Mouse (Mus musculus) cerebellum, adult 9-10 months (tissue): ENCODE measurements at regions not wholly inside any gene's neighbourhood (a gene's known extent, or its start where the extent isn't known, plus 50 kb on each side); places are given as distances from the start of the nearest gene placed in this dataset.

Experiments used
- DNase-seq: peaks from one replicate; pipeline ENCODE4 v3.0.0; 2022

DNA sequence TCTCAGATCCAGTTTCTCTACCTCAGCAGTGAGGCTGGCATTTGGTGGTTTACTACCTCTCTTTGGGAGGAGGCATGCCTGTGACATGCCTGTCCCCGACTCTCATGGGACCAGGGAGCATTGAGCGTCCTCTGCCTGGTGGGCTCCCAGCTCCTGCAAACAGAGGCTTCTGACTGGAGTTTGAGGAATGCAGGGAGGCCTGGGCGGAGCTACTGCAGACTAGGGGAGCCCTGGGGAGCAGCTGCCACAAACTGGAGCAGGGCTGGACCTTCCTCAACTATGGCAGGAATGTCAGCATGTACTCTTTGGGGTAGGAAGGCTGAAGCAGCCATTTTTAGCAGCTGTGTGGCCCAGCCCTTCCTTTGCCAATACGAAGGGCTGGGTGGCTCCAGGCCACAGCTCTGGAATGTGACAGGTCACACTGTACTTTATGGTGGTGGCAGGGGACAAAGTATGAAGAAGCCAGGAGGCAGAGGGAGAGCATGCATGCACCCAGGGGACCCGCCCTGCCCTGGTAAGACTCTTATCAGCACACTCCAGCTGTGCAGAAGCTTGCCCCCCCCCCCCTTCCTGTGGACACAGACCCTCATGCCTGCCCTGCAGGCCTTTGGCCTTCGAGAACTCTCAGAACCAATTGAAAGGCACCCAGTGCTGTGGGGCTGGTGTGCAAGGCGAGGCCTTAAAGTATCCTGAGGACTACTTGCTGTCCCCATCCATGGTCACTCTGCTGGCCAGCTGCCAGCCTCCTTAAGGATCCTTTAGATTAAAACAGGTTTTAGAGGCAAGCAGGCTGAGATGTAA lies 129.5 kb downstream of the Gadd45g start:
- DNase-seq, result no peak

DNA sequence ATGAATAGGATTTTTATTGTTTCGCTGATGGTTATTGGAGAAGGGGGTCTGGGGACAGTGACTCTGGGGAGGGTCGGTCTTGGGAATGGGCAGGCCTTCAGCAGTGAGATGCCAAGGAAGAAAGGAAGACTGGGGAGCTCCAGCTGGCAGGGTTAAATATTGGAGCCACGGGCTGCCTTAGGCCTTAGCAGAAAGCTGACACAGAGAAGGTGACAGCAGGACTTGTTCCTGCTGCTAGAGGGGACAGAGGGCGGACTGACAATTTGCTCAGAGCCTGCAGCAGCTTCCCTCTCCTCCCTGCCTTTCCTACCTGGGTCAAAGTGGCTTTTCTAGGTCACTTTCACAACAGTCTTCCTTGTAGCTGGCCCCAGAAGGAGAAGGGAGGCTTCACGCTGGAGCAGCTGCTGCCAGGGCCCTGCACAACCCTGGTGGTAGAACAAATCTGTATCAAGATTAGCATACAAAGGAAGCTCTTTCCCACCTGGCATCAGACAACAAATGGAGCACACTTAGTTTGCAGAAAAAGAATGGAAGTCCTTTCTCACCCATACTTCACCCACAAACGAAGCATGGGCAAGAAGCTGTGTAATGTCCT lies 130.2 kb downstream of the Gadd45g start:
- no peak for DNase-seq

DNA sequence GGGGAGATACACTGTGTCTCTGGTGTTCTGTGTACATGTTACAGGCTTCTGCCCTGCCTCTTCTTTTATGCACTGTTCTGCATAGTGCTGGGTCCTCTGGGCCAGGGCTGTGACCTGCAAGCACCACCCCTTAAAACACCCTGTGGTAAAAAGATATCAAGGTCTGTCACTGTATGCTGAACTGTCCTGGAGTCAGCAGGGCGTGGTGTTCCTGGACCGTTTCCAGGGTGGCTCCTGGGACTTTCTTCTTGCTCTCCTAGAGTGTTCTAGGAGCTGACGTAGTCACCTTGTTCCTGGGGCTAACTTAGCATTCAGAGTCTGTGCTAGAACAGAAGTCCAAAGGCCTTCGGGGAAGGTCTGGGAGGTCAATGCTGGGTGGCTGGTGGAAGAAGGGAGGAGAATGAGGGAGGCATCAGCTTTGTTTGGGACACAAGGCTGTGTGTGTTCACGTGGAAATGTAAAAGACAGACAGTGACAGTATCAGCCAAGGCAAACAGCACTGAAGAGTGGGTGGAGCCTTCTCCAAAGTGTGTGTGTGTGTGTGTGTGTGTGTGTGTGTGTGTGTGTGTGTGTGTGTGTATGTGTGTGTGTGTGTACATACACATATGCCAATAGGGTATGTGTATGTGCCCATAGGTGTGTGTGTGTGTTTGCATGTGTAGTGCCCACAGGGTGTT lies 133.0 kb downstream of the Gadd45g start:
- DNase-seq, result no peak

DNA sequence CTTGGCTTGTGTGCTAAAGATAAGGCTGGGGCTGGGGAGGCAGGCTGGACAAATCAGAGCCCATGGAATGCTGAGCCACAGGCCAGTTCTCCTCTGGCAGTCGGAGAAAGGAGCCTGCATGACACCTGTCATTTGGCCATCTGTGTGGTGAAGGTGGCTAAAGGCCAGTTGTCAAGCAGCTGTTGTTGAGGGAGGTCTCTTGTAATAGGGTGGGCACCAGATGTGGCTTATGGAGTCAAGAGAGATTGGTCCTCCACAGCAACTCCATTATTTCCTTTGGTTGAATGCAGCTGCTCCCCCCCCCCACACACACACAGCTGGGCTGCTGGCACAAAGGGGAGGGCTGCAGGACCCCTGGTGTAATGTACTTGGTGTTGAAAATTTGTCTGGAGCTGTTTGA lies 133.9 kb downstream of the Gadd45g start:
- no peak for DNase-seq

DNA sequence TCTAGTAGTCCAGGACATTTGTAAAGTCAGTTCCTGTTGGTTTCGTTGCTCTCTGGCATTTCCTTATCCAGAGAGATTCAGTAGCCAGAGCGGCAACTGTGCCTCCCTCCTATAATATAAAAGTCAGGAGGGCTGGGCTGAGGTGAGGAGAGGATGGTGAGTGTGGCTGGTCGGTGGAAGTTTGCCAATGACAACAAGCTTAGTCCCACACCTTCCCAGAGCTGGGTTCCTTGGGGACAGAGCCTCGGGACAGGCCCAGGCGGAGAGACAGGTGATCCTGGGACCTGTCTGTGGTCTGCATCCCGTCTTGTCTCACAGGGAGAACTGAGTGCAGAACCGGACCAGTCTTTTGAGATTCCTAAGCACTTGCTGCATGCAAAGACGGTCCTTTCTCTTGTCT lies 136.5 kb downstream of the Gadd45g start:
- DNase-seq, result no peak

DNA sequence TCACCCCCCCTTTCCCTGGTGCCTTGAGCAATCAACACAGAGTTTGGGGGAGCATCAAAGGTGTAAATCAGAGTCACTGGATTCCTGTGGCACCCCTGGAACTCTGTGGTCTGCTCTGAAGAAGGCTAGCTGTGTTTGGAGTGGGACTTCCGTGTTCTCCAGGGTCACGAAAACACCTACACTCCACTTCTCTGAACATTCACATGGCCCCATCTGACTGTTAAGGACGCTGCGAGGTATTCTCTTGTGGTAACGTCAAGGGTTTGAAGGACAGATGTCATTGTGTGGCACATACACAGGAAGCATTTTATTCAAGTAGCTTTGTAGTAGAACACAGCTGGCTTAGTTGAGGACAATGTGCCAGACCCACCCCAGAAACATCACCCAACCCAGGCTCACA lies 137.1 kb downstream of the Gadd45g start:
- no peak for DNase-seq

DNA sequence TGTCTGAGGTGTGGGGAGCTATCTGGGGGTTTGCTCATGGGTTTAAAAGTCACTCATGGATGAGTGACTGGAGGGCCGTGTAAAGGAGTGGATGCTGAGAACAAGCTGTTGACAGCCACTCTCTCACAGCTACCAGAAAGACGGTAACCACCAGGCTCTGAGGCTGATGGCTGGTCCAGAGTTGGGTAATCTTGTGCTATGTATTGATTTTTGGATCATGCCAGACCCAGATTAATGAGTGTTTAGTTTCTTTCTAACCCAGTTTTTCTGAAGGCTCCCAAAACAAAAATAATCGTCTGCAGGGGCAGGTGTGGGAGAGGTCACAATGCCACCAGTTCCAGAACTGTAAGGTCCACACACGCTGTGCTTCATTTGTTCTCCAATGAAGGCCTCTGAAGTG lies 144.9 kb downstream of the Gadd45g start:
- no peak for DNase-seq

DNA sequence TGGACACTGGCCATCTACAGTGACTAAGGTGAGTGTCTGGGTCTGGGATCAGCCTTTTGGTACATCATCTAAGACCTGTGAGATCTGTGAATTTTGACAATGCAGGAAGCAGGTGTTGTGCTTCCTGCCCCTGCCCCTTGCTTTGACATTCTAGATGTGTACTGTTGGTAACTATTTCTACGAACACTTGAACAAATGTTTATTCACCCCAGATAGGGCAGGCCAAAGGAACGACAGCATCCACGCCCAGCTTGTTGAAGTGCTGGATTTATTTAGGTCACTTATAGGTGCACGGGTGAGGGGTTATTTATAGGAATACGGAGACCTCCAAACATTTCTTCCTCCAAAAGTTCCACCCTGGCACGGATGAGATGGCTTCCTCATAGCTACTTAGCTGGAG lies 146.4 kb downstream of the Gadd45g start:
- no peak for DNase-seq

DNA sequence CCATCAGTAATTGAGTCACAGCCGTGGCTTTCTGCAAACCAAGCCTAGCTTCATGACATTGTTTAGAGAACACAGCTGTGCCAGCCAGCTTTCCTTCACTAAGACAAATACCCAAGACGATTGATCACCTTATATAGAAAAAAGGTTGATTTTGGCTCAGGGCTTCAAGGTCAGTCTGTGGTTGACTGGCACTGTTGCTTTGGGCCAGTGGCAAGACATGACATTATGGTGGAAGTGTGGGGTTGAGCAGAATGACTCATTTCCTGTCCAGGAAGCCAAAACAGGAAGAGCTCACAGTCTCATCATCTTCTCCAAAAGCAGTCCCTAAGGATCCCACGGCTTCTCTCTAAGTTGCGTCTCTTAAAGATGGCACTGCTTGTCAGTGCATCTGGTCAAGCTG lies 149.7 kb downstream of the Gadd45g start:
- DNase-seq, result no peak

DNA sequence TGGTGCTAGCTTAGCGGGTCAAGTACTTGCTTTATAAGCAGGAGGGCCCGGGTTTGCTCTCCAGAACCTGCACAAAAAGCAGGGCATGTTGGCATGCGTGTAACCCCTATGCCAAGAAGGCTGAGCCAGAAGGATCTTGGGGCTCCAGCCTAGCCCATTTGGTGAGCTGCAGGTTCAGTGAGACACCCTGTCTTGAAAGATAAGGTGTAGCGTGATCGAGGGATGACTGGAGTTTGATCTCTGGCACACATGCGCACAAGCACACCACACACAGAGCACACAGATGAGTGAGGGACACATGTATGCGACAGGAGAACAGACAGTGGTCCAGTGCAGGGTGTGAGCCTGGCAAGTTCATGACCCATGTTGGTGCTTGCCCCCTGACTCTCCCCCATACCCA lies 152.1 kb downstream of the Gadd45g start:
- DNase-seq, result no peak

DNA sequence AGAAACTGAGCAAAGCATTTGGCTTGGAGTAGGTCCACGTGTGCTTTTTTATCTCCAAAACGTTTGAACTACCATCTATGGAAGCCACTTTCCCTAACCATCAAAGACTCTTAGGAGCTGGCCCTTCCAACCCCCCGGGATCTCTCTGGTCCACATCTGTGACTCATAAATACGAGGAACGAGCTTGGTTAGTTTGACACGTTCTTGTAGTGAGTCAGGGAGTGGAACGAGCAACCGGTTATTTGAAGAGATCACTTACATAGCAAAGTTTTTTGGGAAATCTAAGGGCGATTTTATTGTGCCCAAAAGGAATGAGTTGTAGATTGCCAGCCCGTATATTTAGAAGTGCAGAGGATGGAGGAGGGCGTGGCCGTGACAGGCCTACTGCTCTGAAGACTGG lies 155.3 kb downstream of the Gadd45g start:
- no peak for DNase-seq

DNA sequence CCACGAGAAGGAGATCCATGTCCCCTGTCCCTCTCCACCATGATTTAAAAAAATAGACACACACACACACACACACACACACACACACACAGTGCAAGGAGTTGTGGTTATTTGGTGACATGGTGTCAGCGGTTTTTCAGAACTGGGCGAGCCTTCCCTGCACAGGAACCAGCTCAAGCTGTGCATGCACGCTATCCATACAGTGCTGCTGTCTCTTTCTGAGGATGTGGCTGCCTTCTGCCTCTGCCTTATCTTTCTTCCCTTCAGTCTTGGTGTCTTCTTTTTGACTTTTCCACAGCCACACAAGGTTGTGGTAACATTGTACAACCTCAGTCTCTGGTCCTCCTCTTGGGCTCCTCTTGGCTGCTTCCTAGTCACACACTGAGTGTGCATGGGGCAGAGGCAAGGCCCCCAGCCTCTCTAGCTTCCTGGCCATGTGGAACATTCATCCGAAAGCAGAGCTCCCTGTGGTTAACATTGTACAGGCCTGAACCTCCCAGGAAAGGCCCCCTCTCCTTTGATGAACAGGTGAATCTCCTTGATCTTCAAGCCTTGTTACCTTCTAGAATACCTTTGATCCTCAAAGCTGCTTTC lies 157.6 kb downstream of the Gadd45g start:
- DNase-seq, result no peak

DNA sequence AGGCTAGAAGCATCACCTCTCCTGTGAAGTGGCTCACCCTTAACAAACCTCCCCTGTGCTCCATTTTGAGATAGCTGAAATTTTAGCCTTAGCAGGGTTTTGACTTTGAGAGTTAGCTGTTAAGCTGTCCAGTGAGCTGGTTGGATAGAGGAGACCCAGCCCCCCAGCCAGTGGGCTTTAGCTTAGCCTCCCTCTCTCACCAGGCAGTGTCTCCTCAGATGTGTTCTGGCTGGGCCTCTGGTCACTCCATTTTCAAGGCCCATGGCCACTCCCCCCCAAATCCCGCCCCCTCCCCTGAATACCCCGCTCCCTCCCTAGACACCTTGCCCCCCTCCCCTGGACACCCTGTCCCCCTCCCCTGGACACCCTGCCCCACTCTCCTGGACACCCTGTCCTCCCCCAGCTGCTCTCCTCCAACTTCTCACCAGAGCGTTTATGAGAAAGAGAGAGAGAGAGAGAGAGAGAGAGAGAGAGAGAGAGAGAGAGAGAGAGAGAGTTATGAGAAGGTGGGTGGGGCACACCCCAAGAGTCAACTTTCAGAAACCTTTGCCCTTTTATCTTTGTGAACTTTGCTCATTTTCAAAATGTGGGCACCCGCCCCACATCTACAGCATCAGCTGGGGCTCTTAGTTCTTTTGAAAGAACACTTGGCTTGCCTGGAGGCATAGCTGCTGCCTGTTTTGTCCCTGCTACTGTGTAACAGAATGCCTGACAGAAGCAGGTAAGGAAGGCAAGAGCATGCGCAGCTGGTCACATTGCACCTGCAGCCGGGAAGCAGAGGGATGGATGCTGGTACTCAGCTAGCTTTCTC lies 161.3 kb downstream of the Gadd45g start:
- DNase-seq, result no peak

DNA sequence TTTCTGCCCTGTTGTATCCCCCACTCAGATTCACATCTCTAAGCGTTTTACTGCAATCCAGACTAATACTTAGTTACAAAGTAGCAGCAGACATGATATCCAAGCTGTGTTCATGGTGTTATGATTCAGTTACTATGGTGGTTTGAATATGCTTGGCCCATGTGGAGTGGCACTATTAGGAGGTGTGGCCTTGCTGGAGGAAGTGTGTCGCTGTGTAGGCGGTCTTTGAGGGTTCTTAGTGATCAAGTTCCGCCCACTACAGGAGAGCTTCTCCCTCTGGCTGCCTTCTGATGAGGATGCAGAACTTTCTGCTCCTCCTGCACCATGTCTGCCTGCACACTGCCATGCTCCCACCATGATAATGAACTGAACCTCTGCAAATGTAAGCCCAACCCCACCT lies 162.8 kb downstream of the Gadd45g start:
- no peak for DNase-seq

DNA sequence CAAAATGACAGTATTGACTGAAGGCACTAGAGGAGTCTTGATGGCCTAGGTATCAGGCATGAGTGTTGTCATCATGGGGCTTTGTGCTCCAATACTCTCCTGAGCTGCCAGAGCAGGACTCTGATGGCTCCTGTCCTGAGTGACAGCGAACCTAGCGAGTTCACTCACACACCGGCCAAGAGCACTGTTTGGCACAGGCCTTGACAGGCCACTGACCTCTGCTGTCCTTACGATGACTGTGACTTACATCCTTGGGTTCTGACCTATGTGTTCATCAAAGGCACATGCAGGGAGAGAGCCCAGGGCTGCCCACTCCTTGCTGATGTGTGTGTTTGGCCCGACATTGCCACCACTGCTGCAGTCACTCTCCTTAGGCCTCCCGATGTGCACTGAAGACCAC lies 163.3 kb downstream of the Gadd45g start:
- DNase-seq, result no peak

DNA sequence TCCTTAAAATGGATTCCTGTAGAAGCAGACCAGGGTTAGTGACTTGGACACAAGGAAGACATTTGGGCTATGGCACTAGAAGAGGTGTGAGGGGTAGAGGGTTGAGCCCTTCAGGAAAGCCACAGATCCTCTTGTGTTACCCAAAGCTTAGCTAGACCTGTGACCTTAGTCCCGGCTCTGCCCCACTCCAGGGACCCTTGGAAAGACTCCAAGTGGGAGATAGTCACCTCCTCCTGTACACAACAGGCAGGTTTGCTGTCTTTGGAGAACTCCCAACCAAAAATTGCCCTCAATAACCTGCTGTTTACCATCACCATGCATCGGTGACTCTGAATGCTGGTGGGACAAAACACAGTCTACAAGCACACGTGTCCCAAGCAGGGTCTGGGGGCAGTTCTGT lies 164.5 kb downstream of the Gadd45g start:
- no peak for DNase-seq

DNA sequence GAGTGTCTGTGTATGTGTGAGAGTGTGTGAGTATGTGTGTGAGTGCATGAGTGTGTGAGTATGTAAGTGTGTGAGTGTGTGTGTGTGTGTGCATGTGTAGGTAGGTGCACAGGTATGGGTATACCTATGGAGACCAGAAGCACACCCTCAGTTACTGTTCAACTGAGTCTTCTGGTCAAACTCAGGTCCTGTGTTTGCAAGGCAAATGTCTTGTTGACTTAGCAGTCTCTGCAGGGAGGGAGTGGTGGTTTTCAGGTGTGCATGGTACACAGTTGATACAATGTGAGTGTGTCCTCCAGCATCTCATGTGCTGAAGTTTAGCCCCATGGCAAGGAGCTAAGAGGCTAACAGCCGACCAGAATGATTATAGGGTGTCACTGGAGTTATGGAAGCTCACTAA lies 166.7 kb downstream of the Gadd45g start:
- DNase-seq, result no peak

DNA sequence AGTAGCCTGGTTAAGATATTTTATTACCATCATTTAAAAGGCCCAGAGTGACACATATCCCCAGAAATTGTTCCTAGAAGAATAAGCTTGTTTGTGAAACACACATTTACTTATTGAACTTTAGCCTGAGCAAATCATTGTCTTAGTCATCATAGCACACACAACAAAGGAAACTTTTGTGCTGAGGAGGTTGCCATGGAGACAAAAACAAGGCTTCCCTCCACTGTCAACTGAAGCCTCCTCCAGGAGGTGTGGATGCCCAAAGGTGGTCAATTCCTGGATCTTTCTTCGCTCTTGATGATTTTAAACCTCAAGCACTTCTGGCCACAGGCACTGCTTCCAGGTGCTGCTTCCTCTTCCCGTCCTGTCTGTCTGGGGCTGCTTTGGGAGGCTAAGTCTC lies 167.3 kb downstream of the Gadd45g start:
- no peak for DNase-seq

DNA sequence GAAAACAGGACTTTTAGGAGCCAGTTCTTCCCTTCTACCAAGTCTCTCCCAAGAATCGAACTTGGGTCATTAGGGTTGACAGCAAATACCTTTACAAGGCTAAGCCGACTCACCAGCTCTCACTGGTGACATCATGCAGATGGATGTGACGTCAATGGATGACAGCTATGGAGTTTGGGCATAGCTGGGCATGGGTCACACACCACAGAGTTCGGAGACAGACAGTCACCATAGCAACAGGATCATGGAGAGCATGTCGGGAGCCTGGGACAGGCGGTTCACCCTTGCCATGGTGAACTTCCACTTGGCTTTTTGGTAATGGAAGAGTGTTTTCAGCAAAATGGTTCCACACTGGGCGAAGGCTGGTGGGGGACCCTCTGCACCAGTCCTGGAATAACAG lies 168.1 kb downstream of the Gadd45g start:
- no peak for DNase-seq

DNA sequence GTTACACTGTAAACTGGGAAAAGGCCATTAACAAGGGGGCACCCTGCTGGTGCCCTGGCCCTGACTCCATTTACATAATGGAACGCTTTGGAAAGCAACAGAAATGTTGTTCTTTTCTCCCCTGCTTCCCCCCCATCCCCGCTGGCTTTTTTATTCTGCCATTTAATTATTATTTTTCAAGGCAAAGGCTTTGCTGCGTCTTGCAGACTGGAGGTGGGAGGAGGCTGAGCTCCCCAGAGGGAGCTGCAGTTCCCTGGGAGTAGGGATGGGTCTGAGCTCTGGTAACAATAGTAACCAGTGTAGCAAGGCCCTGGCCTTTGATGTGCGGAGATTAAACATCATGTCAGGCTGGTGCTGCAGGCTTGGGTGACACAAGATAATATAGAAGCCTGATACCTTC lies 168.6 kb downstream of the Gadd45g start:
- DNase-seq, result peak; percentile 8

DNA sequence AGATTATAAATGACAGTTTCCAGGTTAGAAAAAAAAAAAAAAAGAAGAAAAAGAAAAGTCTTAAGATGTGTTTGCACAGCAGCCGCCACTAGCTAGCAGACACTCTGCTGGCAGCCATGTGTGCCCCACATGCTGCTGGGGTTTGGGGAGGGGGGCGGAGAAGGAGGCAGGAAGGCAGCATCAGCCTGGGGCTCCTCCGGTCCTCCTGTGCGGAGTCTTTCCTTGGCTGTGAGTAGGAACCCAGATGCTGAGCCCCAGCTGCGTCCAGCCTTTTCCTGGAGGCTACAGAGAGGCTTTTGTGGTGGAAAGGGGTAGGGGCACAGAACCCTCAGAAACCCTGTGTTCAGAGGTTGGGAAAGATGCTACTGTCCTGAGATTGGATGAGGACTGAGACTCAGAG lies 169.0 kb downstream of the Gadd45g start:
- no peak for DNase-seq

DNA sequence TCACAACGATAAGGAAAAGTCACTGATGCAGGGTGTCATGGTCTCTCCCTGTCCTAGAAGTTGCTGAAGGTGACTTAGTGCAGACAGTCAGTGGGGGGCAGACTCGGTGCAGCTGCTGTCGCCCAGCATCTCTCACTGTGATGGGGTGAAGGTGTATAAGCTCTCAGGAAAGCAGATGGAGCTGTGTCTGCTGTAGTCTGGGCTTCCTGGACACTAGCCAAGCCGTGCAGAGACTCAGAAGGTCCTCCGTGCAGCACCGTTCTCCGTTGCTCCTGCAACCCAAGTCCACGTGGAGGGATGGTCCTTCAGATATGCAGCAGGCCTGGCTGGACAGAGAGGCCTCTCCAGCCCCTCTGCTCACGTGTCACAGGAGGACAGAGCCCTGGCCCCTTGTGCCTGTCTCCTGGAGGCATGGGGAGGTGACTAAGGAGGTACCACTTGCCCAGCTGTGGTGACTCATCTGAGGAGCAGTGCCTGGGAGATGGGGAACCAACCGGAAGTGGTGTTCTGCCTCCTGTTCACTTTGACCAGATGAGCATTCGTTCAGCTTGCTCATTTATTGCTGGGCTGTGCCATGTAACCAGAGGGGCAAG lies 171.2 kb downstream of the Gadd45g start:
- DNase-seq, result peak; percentile 20

DNA sequence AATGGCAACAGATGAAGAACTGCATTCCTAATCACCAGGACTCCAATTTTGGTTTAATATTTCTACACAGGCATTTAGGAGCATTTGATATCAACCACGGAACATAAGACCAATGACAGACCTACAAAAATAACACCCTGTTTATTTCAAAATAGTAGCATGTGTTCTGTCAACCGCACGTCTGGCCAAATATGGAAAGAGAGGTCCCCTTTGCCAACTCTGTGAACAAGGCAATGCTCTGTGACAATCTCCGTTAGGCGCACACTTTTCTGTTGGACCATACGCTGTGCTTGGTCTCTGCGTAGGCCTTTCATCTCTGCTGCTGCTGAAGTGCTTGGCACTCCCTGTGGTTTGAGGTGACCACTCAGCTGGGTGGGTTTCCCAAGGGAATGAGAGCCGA lies 173.2 kb downstream of the Gadd45g start:
- no peak for DNase-seq
